Mouse (Mus musculus) spleen, embryonic (tissue): Measurements from ENCODE around the gene Mrpl33.

Experiments
- CTCF ChIA-PET: fragments of 350-600 bp; sonication (Branson Sonifier 250); formaldehyde crosslinking; loops from one replicate; lab custom pipeline; 2022; lab: Charles Lee

Mrpl33 gene

GRCm38 (mm10) chr5:31697644-31698296 lies 101.0 kb downstream of the Mrpl33 start, which contains the start of gene Babam2:
Gene Babam2 (plus strand): TSS chr5:31697684.
- CTCF ChIA-PET, result no interaction called here

- CTCF ChIA-PET, result no interaction called here
Measured at GRCm38 (mm10) chr5:31698297-31698726, 101.6 kb downstream of the Mrpl33 start.

- CTCF ChIA-PET, result interaction anchor here (0.7 kb wide), 2 partner anchors 69 to 118 kb away, joined by 3 to 21 read pairs; no protein-coding TSS in a partner anchor
Measured at GRCm38 (mm10) chr5:31698931-31699330, 102.2 kb downstream of the Mrpl33 start.

- CTCF ChIA-PET, result interaction anchor here (0.7 kb wide), 3 partner anchors 68 to 118 kb away, joined by 3 to 21 read pairs (median 4); no protein-coding TSS in a partner anchor
Measured at GRCm38 (mm10) chr5:31699397-31699796, 102.7 kb downstream of the Mrpl33 start.

GRCm38 (mm10) chr5:31704971-31705370 lies 108.2 kb downstream of the Mrpl33 start:
- CTCF ChIA-PET, result no interaction called here

GRCm38 (mm10) chr5:31706826-31707225 lies 110.1 kb downstream of the Mrpl33 start:
- CTCF ChIA-PET, result no interaction called here

GRCm38 (mm10) chr5:31709389-31709788 lies 112.7 kb downstream of the Mrpl33 start:
- CTCF ChIA-PET, result interaction anchor here (0.6 kb wide), 1 partner anchor 413 kb away, joined by 3 read pairs; no protein-coding TSS in a partner anchor

GRCm38 (mm10) chr5:31713280-31713711 lies 116.6 kb downstream of the Mrpl33 start:
- CTCF ChIA-PET, result no interaction called here

GRCm38 (mm10) chr5:31713841-31714264 lies 117.1 kb downstream of the Mrpl33 start:
- CTCF ChIA-PET, result no interaction called here
